Mouse (Mus musculus) hindbrain, embryonic 11.5 days (tissue): ENCODE measurements around the gene Frem1. TPM values are rescaled to one million over a fixed set of nuclear protein-coding genes. Genes with fewer than 3 reads are reported as not detected.

Source experiments
- ATAC-seq: fragments of 200-750 bp; cut with Nextera tagmentation; 2 replicates; pipeline ENCODE4 v1.8.0; 2017; ENCODE audit warnings: mild to moderate bottlenecking, moderate TSS enrichment, moderate library complexity; ENCODE audit not compliant: low FRiP score
- DNase-seq: peaks from one replicate; pipeline ENCODE4 v3.0.0-alpha.2; 2015; ENCODE audit warnings: low spot score
- H3K27ac ChIP-seq: fragments of 300-500 bp; sonication (generic); 2 replicates; pipeline ENCODE4 v1.5.1; 2014; ENCODE audit warnings: mild to moderate bottlenecking, low read depth, low read length
- H3K27me3 ChIP-seq: fragments of 300-500 bp; sonication (generic); 2 replicates; pipeline ENCODE4 v1.6.1; 2014; ENCODE audit warnings: mild to moderate bottlenecking, low read length, moderate library complexity, mixed read lengths; ENCODE audit not compliant: control insufficient read depth, insufficient read depth
- H3K36me3 ChIP-seq: fragments of 300-500 bp; sonication (generic); 2 replicates; pipeline ENCODE4 v1.6.1; 2014; ENCODE audit warnings: mild to moderate bottlenecking, low read length, moderate library complexity, mixed read lengths; ENCODE audit not compliant: control insufficient read depth, insufficient read depth
- H3K4me1 ChIP-seq: fragments of 300-500 bp; sonication (generic); replicated peaks from 2 replicates; pipeline ENCODE4 v1.6.1; 2014; ENCODE audit warnings: low read length, mixed read lengths; ENCODE audit not compliant: control insufficient read depth, insufficient read depth
- H3K4me2 ChIP-seq: fragments of 300-500 bp; sonication (generic); replicated peaks from 2 replicates; pipeline ENCODE4 v1.6.1; 2014; ENCODE audit warnings: mild to moderate bottlenecking, low read depth, low read length
- H3K4me3 ChIP-seq: fragments of 300-500 bp; sonication (generic); 2 replicates; pipeline ENCODE4 v1.5.1; 2014; ENCODE audit warnings: low read depth, low read length
- H3K9ac ChIP-seq: fragments of 300-500 bp; sonication (generic); 2 replicates; pipeline ENCODE4 v1.6.1; 2014; ENCODE audit warnings: low read depth, low read length
- H3K9me3 ChIP-seq: fragments of 300-500 bp; sonication (generic); 2 replicates; pipeline ENCODE4 v1.6.1; 2016; ENCODE audit warnings: low read length; ENCODE audit not compliant: control insufficient read depth
- WGBS: fragments of 180-500 bp; shearing (Covaris S2); extraction: QIAGEN DNeasy Blood & Tissue Kit; methylation state at CpG from one replicate; pipeline ENCODE4 v1.1.7; 2014; 5-methylcytosine and 5-hydroxymethylcytosine counted together
- polyA plus RNA-seq: library from polyadenylated mRNA; unstranded; fragments of >200 nt; fragmentation: Nextera tagmentation; extraction: Ambion mirVana; gene quantifications from 2 replicates; pipeline ENCODE4 v1.2.1, GENCODE M21; 2014

Gene Frem1
- polyA plus RNA-seq, 1 experiment from 2014 or later = 6.4 TPM

DNA sequence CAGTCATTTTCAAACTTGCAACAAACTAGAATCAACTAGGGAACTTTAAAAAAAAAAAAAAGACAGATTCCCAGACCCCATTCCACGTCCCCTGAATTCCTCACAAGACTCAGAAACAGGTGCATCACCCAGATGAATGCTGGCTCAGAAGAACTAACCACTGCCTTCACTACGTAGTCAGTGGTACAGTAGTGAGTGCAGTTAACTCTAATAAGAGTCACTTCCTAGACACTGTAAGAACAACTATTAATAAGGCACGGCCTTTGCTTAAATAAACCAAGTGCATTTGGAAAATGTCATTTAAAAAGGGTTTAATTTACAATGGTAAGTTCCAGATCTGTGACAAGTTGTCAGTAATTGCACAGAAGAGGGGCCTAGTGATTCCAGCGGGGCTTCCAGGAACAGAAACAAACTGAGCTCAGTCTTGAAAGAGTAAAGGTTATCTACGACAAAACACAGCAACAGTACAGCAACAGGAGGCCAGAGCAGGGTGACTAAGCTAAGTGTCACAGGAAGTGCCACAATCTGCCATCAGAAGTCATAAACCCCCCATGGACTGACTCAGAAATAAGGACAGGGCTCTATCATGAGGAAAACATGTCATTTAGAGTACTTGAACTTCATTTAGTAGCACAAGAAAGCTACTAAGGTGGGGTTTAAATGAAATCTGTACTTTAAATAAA, 203.4 kb downstream of the Frem1 start:
- no peak overlapping the region for H3K9ac ChIP-seq
- DNase-seq = no peak
- H3K4me1 ChIP-seq = no peaks in the 10 kb centered on the region
- no peak for ATAC-seq
- H3K27me3 ChIP-seq = no peaks in the 10 kb centered on the region
- no peak overlapping the region for H3K4me3 ChIP-seq
- no peak overlapping the region for H3K27ac ChIP-seq
- 62% methylated on average over 5 of the region's 5 CpGs for WGBS
- no peak overlapping the region for H3K4me2 ChIP-seq
- no peaks in the 10 kb centered on the region for H3K9me3 ChIP-seq
- H3K36me3 ChIP-seq = no peaks in the 10 kb centered on the region

Other genes starting within 250 kb of the Frem1 start
- 12.7 and 16.9 TPM in 2 replicates for gene Zdhhc21, start 192.4 kb downstream of the Frem1 start, polyA plus RNA-seq
- 0.25 and 0.28 TPM in 2 replicates for gene Cer1, start 167.2 kb downstream of the Frem1 start, polyA plus RNA-seq